Mouse (Mus musculus) hindbrain, embryonic 11.5 days (tissue): ENCODE data around the gene Tom1l1. TPM values are rescaled to one million over a fixed set of nuclear protein-coding genes. Genes with fewer than 3 reads are reported as not detected.

Experiments
- ATAC-seq: fragments of 200-750 bp; cut with Nextera tagmentation; 2 replicates; pipeline ENCODE4 v1.8.0; 2017; ENCODE audit warnings: mild to moderate bottlenecking, moderate TSS enrichment, moderate library complexity; ENCODE audit not compliant: low FRiP score
- DNase-seq: peaks from one replicate; pipeline ENCODE4 v3.0.0-alpha.2; 2015; ENCODE audit warnings: low spot score
- H3K27ac ChIP-seq: fragments of 300-500 bp; sonication (generic); 2 replicates; pipeline ENCODE4 v1.5.1; 2014; ENCODE audit warnings: mild to moderate bottlenecking, low read depth, low read length
- H3K27me3 ChIP-seq: fragments of 300-500 bp; sonication (generic); 2 replicates; pipeline ENCODE4 v1.6.1; 2014; ENCODE audit warnings: mild to moderate bottlenecking, low read length, moderate library complexity, mixed read lengths; ENCODE audit not compliant: control insufficient read depth, insufficient read depth
- H3K36me3 ChIP-seq: fragments of 300-500 bp; sonication (generic); 2 replicates; pipeline ENCODE4 v1.6.1; 2014; ENCODE audit warnings: mild to moderate bottlenecking, low read length, moderate library complexity, mixed read lengths; ENCODE audit not compliant: control insufficient read depth, insufficient read depth
- H3K4me1 ChIP-seq: fragments of 300-500 bp; sonication (generic); replicated peaks from 2 replicates; pipeline ENCODE4 v1.6.1; 2014; ENCODE audit warnings: low read length, mixed read lengths; ENCODE audit not compliant: control insufficient read depth, insufficient read depth
- H3K4me2 ChIP-seq: fragments of 300-500 bp; sonication (generic); replicated peaks from 2 replicates; pipeline ENCODE4 v1.6.1; 2014; ENCODE audit warnings: mild to moderate bottlenecking, low read depth, low read length
- H3K4me3 ChIP-seq: fragments of 300-500 bp; sonication (generic); 2 replicates; pipeline ENCODE4 v1.5.1; 2014; ENCODE audit warnings: low read depth, low read length
- H3K9ac ChIP-seq: fragments of 300-500 bp; sonication (generic); 2 replicates; pipeline ENCODE4 v1.6.1; 2014; ENCODE audit warnings: low read depth, low read length
- H3K9me3 ChIP-seq: fragments of 300-500 bp; sonication (generic); 2 replicates; pipeline ENCODE4 v1.6.1; 2016; ENCODE audit warnings: low read length; ENCODE audit not compliant: control insufficient read depth
- WGBS: fragments of 180-500 bp; shearing (Covaris S2); extraction: QIAGEN DNeasy Blood & Tissue Kit; methylation state at CpG from one replicate; pipeline ENCODE4 v1.1.7; 2014; 5-methylcytosine and 5-hydroxymethylcytosine counted together
- polyA plus RNA-seq: library from polyadenylated mRNA; unstranded; fragments of >200 nt; fragmentation: Nextera tagmentation; extraction: Ambion mirVana; gene quantifications from 2 replicates; pipeline ENCODE4 v1.2.1, GENCODE M21; 2014

Tom1l1 gene
- polyA plus RNA-seq, 1 experiment from 2014 or later = 17.8 TPM

DNA sequence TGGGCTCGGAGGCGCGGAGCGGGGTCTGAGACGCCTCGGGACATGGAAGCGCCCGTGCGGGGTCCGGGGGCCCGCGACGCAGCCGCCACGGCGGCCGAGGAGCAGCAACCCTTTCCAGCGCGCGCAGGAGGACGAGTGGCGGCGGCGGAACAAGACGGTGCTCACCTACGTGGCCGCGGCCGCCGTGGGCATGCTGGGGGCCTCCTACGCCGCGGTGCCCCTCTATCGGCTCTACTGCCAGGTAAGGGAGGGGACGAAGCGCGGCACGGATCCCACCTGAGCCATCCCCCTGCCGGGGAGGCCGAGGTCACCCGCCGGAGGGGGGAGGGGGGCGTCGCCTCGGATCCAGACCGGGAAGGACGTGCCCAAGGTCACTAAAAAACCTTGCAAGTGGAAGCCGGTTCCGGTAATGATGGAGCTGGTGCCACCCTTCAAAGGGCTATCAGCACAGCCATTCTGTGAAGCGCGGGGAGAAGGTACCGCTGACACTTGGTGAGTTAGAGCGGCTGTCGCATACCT, 49.8 kb downstream of the Tom1l1 start:
- peak overlapping the region; percentile 88 for H3K27ac ChIP-seq
- H3K4me2 ChIP-seq = peak overlapping the region; percentile 52
- H3K4me3 ChIP-seq = peak overlapping the region; percentile 97
- 0 out of 2 replicates have a peak, but pooled peaks cover 2% of the 10 kb centered on the region for H3K4me1 ChIP-seq
- WGBS = under 1% methylated on average over 43 of the region's 54 CpGs
- no peaks in the 10 kb centered on the region for H3K9me3 ChIP-seq
- no peaks in the 10 kb centered on the region for H3K27me3 ChIP-seq
- no peak for DNase-seq
- no peaks in the 10 kb centered on the region for H3K36me3 ChIP-seq
- H3K9ac ChIP-seq = peak overlapping the region; percentile 98
- ATAC-seq = no peak; the same call in 1 of the 2 replicates

DNA sequence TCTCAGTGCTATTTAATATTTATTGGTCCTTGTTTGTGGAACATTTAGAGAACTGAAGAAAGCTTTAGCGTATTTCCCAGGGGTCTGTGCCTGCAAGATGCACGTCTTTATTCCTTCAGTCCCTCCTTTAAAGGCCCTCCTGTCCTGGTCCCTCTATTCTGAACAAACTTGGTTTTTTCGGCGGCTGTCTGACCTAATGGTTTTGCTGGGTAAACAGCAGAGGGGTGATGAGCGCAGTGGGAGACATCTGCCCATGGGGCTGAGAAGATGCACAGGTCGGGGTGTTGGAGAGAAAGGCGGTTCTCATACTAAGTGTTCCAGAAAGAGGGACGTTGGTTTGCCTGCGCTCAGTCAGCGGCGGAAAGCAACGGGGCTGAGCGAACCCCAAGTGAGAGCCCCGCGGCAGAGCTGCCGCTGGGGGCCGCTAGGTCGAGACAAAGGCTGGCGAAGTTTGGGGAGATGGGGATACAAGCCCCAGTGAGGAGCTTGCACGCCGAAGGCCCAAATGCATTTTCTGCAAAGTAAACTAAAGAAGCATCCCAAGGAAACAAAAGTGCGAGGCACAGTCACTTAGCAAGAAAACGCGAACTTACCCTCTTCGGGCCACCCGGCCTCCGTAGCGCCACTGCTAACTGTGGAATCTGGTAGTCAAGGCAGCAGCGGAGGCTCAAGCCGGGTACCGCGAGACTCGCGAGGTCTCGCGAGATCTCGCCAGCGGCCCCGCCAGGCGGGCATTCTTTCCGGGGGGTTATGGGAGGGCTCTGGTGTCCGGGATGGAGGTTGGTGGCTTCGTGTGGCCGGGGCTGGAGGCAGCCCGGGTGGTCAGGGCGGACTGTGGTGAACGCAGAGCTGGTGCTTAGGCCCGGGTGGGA, 50.5 kb downstream of the Tom1l1 start, which contains the start of the genes Stxbp4 and Cox11:
TSS of gene Stxbp4 (minus strand) at position 645 of the 872 bp plus-strand sequence.
TSS of gene Cox11 (plus strand) at position 734 of the 872 bp plus-strand sequence.
- H3K4me1 ChIP-seq = 0 out of 2 replicates have a peak, but pooled peaks cover 2% of the 10 kb centered on the region
- no peaks in the 10 kb centered on the region for H3K27me3 ChIP-seq
- H3K27ac ChIP-seq = peak within 1 kb of the TSS; percentile 88
- under 1% methylated on average over 48 of the region's 48 CpGs for WGBS
- DNase-seq (peak; percentile 97), ATAC-seq (peak; percentile 96)
- H3K9me3 ChIP-seq = no peaks in the 10 kb centered on the region
- H3K4me3 ChIP-seq = peak within 1 kb of the TSS; percentile 97
- no peaks in the 10 kb centered on the region for H3K36me3 ChIP-seq
- peak within 1 kb of the TSS; percentile 52 for H3K4me2 ChIP-seq
- peak within 1 kb of the TSS; percentile 98 for H3K9ac ChIP-seq

DNA sequence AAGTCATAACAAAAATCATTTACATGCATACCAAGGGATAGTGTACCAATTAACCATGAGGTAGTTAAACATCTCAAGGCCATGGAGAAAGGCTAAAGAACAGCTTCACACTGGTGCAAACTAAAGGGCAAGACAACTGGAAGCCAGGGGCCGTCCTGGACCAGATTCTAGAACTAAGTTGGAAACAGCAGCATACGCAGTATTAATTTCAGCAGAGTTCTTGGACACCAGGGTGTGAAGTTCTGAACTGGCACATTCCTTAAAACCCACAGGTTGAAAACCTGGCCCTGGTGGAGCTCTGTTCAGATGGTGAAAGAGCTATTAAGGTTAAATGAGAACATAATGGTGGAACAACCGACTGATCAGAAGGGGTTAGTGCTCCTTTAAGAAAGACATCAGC, 53.5 kb downstream of the Tom1l1 start:
- Histone ChIP-seq H3K4me1 (0 out of 2 replicates have a peak, but pooled peaks cover 2% of the 10 kb centered on the region), H3K4me3 (no peak overlapping the region), H3K27ac (no peak overlapping the region), H3K4me2 (no peak overlapping the region), H3K9ac (no peak overlapping the region), H3K36me3 (no peaks in the 10 kb centered on the region), H3K9me3 (no peaks in the 10 kb centered on the region), H3K27me3 (no peaks in the 10 kb centered on the region)
- WGBS = 93% methylated on average over 3 of the region's 3 CpGs
- ATAC-seq (no peak), DNase-seq (no peak)

DNA sequence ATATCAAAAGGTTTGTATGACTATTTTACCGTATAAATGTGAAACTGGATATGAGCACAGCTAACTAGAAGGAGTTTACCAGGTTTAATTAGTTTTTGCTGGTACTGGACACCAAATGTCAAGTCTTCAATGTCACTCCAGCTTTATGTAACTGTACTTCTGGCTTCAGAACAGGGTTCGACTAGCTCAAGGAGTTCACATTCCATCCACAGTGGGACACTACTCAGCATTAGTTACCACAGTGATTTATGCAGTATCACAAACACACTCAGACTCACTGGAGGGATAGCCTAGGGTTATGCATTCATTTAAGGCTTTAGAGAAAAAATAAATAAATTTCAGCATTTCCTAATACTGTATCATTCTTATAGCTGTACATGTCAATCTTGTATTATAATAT, 55.7 kb downstream of the Tom1l1 start:
- WGBS = 84% methylated on average over 2 of the region's 2 CpGs
- H3K4me2 ChIP-seq = no peak overlapping the region
- H3K36me3 ChIP-seq = no peaks in the 10 kb centered on the region
- no peak for ATAC-seq
- no peak overlapping the region for H3K4me3 ChIP-seq
- no peaks in the 10 kb centered on the region for H3K27me3 ChIP-seq
- DNase-seq = no peak
- no peak overlapping the region for H3K27ac ChIP-seq
- H3K4me1 ChIP-seq = 0 out of 2 replicates have a peak, but pooled peaks cover 2% of the 10 kb centered on the region
- H3K9ac ChIP-seq = no peak overlapping the region
- H3K9me3 ChIP-seq = no peaks in the 10 kb centered on the region

DNA sequence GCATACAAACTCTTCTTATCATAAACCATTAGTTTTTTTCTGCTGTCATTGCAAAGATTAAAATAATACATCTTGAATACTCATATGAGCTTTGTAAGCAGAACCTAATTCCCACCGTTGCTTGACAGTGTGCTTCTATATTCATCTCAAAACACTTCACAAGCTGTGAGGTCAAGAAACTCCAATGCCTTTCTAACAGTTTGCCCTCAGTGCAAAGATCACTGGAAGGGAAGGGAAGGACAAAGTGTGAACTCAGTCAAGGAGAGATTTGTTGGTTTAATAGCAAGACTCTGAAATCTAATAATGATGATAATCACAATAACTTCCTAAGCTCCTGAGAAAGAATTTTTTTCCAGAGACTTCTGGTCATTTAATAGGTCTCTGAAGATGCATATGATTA, 60.4 kb downstream of the Tom1l1 start:
- Histone ChIP-seq H3K9ac (no peak overlapping the region), H3K36me3 (no peaks in the 10 kb centered on the region), H3K4me2 (no peak overlapping the region), H3K4me1 (no peaks in the 10 kb centered on the region), H3K27me3 (no peaks in the 10 kb centered on the region), H3K27ac (no peak overlapping the region), H3K9me3 (no peaks in the 10 kb centered on the region), H3K4me3 (no peak overlapping the region)
- 91% methylated on average over 1 of the region's 1 CpGs for WGBS
- ATAC-seq = no peak
- DNase-seq = no peak

DNA sequence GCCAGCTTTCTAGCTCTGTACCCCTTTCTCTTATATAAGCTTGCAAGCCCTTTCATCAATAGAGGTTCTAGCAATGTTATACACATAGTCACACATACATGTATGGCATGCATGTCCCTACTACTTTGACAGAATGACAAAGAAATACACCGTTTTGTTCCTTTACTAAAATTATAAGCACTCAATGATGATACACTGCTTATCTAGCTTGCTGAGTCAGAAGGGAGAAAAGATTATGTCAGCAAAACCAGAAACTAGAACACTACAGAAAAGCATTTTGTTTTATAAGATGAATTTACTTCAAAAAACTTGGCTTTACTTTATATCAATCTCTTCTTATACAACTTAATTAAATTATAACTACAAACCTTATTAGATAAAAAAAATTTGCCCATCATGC, 63.0 kb downstream of the Tom1l1 start:
- 80% methylated on average over 1 of the region's 1 CpGs for WGBS
- Histone ChIP-seq H3K4me1 (no peaks in the 10 kb centered on the region), H3K27me3 (no peaks in the 10 kb centered on the region), H3K4me2 (no peak overlapping the region), H3K9ac (no peak overlapping the region), H3K36me3 (no peaks in the 10 kb centered on the region), H3K27ac (no peak overlapping the region), H3K4me3 (no peak overlapping the region), H3K9me3 (no peaks in the 10 kb centered on the region)
- no peak for ATAC-seq
- no peak for DNase-seq

DNA sequence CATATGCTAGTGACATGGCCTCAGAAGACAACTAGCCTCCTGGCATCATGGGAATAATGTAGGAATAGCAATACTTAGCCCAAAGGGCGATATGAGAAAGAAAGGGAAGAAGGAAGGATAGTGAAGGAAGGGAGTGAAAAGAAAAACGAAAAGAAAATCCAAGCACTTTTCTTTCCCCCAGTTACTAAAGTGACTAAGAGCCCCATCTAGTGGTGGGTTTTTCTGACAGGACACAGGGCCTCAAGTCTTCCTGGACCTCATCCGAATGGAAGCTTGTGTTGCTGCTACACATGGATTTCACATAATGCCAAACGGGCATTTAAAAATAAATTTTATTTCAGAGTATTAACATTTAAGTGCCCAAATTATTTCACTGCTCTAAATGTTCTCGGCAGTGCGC, 64.7 kb downstream of the Tom1l1 start:
- no peaks in the 10 kb centered on the region for H3K27me3 ChIP-seq
- ATAC-seq (no peak), DNase-seq (peak; percentile 62)
- H3K9ac ChIP-seq = no peak overlapping the region
- no peak overlapping the region for H3K4me2 ChIP-seq
- no peaks in the 10 kb centered on the region for H3K36me3 ChIP-seq
- whole genome bisulfite sequencing = 60% methylated on average over 6 of the region's 6 CpGs
- H3K4me1 ChIP-seq = no peaks in the 10 kb centered on the region
- H3K9me3 ChIP-seq = no peaks in the 10 kb centered on the region
- no peak overlapping the region for H3K4me3 ChIP-seq
- H3K27ac ChIP-seq = no peak overlapping the region

DNA sequence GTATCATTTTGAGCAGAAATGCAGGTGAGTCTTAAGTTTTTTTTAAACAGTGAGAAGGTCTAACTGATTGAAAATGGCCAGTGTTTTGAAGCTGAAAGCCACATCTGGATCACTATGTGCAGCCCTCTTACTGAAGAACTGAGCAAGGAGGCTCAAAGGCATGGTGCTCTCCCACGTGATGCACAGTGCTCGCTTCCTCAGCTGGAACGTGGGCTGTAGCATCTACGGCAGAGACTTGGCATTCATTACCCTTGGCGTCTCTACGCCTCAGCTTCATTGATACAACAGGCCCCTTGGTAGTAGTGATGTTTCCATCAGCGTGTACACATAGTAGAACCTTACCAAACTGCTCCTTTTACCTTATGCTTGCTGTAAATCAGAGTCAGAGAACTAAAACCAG, 65.7 kb downstream of the Tom1l1 start:
- Histone ChIP-seq H3K27ac (no peak overlapping the region), H3K4me2 (no peak overlapping the region), H3K9me3 (no peaks in the 10 kb centered on the region), H3K4me3 (no peak overlapping the region), H3K4me1 (no peaks in the 10 kb centered on the region), H3K27me3 (no peaks in the 10 kb centered on the region), H3K36me3 (no peaks in the 10 kb centered on the region), H3K9ac (no peak overlapping the region)
- 96% methylated on average over 7 of the region's 7 CpGs for WGBS
- ATAC-seq = no peak
- no peak for DNase-seq

DNA sequence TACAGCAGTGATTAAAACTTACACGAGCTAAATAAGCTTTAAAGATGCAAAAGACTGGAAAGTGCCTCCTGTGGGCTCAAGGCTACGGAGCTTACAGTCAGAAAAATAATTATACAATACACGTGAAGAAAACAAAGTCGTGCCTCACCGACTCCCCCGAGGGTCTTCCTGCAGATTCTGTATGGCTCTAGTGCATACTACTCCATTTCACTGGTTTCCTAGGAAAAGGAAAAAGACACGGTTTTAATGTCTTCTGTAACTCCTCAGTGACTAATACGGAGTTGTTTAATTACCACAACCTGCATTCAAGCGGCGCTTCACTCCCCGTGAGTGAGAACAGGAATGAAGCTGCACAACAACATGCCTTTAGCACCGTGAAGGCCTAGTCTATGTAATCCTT, 66.1 kb downstream of the Tom1l1 start:
- no peak overlapping the region for H3K27ac ChIP-seq
- H3K4me1 ChIP-seq = no peaks in the 10 kb centered on the region
- no peak overlapping the region for H3K4me2 ChIP-seq
- H3K4me3 ChIP-seq = no peak overlapping the region
- 92% methylated on average over 12 of the region's 12 CpGs for WGBS
- no peaks in the 10 kb centered on the region for H3K27me3 ChIP-seq
- ATAC-seq (no peak), DNase-seq (no peak)
- no peaks in the 10 kb centered on the region for H3K9me3 ChIP-seq
- no peaks in the 10 kb centered on the region for H3K36me3 ChIP-seq
- H3K9ac ChIP-seq = no peak overlapping the region
